ENCODE assay signal across 26 mouse cellular contexts in the genomic region with DNA sequence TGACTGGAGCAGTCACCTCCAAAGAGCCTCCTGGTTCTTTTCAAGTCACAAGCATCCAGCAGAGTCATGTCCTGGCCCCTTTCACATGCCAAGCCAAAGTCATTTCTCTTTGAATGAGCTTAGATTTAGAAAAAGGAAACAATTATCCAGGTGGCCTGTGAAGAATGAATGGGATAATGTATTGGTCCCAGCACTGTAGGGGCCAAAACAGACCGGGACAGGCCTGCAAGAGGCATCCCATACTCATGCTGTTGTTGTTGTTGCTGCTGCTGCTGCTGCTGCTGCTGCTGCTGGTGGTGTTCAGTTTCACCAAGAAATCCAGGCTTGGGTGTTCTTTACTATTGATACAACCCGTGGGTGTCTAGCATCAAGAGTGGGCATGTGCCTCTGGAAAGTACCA.
DNase-seq lines count a peak whose midpoint lies in the region; ATAC-seq and TF ChIP-seq lines count a peak whose summit lies in the region.
"Had no signal": no experiment of that assay in that cellular context is flagged by ENCODE, and none has a peak within 500 bp of the region (broad histone marks: within the 10 kb centered on the region; RNA-seq: fewer than 3 reads in every experiment).

No protein-coding gene starts in this region.

- H3K4me1 ChIP-seq in intestine, embryonic 16.5 days (ENCODE audit: control insufficient read depth, insufficient read depth, low read length): peaks cover 36% of the 10 kb centered on the region
- H3K4me1 ChIP-seq in intestine, postnatal 0 days (replicated peaks; ENCODE audit: control insufficient read depth, insufficient read depth, low read length): no peaks in the 10 kb centered on the region
- peaks cover 14% of the 10 kb centered on the region for H3K4me1 ChIP-seq in ES-Bruce4 (ENCODE audit: control insufficient read depth, insufficient read depth, low read length)
- peaks cover 50% of the 10 kb centered on the region for H3K4me1 ChIP-seq in embryonic facial prominence, embryonic 14.5 days (ENCODE audit: control insufficient read depth, insufficient read depth, low read length)
- no peaks in the 10 kb centered on the region for H3K4me1 ChIP-seq in forebrain, postnatal 0 days (ENCODE audit: insufficient read depth)

- ATAC-seq in intestine, embryonic 16.5 days: no peak
- ATAC-seq in intestine, postnatal 0 days: no peak
- ATAC-seq in embryonic facial prominence, embryonic 14.5 days (ENCODE audit: low read depth): no peak
- ATAC-seq in forebrain, postnatal 0 days: no peak
- ATAC-seq: CD4-positive, CD25-positive, alpha-beta regulatory T cell, adult 4 months; forebrain, embryonic 15.5 days had no signal

- H3K27me3 ChIP-seq in intestine, embryonic 16.5 days (replicated peaks; ENCODE audit: control insufficient read depth, insufficient read depth, low read length): no peaks in the 10 kb centered on the region
- no peaks in the 10 kb centered on the region for H3K27me3 ChIP-seq in intestine, postnatal 0 days (replicated peaks; ENCODE audit: control insufficient read depth, insufficient read depth, low read length)
- no peaks in the 10 kb centered on the region for H3K27me3 ChIP-seq in ES-Bruce4 (ENCODE audit: control insufficient read depth, insufficient read depth, low read length, poor library complexity, severe bottlenecking)
- no peaks in the 10 kb centered on the region for H3K27me3 ChIP-seq in embryonic facial prominence, embryonic 14.5 days (replicated peaks; ENCODE audit: control insufficient read depth, insufficient read depth, low read length)
- H3K27me3 ChIP-seq in forebrain, postnatal 0 days (ENCODE audit: insufficient read depth, low read length): peaks cover 9% of the 10 kb centered on the region
- H3K27me3 ChIP-seq: heart, embryonic 15.5 days; intestine, embryonic 15.5 days had no signal

- peak; percentile 15 for DNase-seq in R1 (ENCODE audit: low read depth, low spot score)
- no peak for DNase-seq in embryonic facial prominence, embryonic 14.5 days (ENCODE audit: low spot score)
- DNase-seq in forebrain, postnatal 0 days: no peak
- no peak for DNase-seq in layer of hippocampus, postnatal 14 days (ENCODE audit: low spot score in 2 of 2)
- DNase-seq in cerebellum, adult 11-12 months: no peak
- DNase-seq: adrenal gland, postnatal 10 days; adrenal gland, postnatal 36 days; cerebellum, adult 2 months; cerebellum, adult 9-11 months; cerebellum, postnatal 25 days; gastrocnemius, postnatal 25 days; heart, adult 18-20 months; heart, postnatal 10 days; heart, postnatal 36 days had no signal

- H3K4me3 ChIP-seq in intestine, embryonic 16.5 days (ENCODE audit: low read length): no peak overlapping the region
- H3K4me3 ChIP-seq in intestine, postnatal 0 days (ENCODE audit: low read depth, low read length): no peak overlapping the region
- H3K4me3 ChIP-seq in ES-Bruce4 (ENCODE audit: low read depth, low read length): peak overlapping the region; percentile 26
- no peak overlapping the region for H3K4me3 ChIP-seq in embryonic facial prominence, embryonic 14.5 days (ENCODE audit: low read depth, low read length)
- no peak overlapping the region for H3K4me3 ChIP-seq in forebrain, postnatal 0 days (ENCODE audit: low read depth, low read length)
- H3K4me3 ChIP-seq: erythroblast, embryonic 14.5 days; forebrain, embryonic 12.5 days; forebrain, embryonic 15.5 days; heart, embryonic 12.5 days; heart, embryonic 15.5 days; hindbrain, embryonic 10.5 days; hindbrain, embryonic 13.5 days; intestine, embryonic 15.5 days had no signal

- 36% methylated on average over 2 of the region's 2 CpGs for WGBS in intestine, embryonic 16.5 days
- 61% methylated on average over 2 of the region's 2 CpGs for WGBS in intestine, postnatal 0 days
- WGBS in embryonic facial prominence, embryonic 14.5 days: 24% methylated on average over 2 of the region's 2 CpGs
- 12% methylated on average over 2 of the region's 2 CpGs for WGBS in forebrain, postnatal 0 days

- H3K36me3 ChIP-seq in intestine, embryonic 16.5 days (ENCODE audit: control insufficient read depth, insufficient read depth, low read length): no peaks in the 10 kb centered on the region
- no peaks in the 10 kb centered on the region for H3K36me3 ChIP-seq in intestine, postnatal 0 days (ENCODE audit: control insufficient read depth, insufficient read depth)
- H3K36me3 ChIP-seq in ES-Bruce4 (ENCODE audit: control insufficient read depth, insufficient read depth, low read length, poor library complexity, severe bottlenecking): no peaks in the 10 kb centered on the region
- no peaks in the 10 kb centered on the region for H3K36me3 ChIP-seq in embryonic facial prominence, embryonic 14.5 days (ENCODE audit: control insufficient read depth, insufficient read depth, low read length)
- H3K36me3 ChIP-seq in forebrain, postnatal 0 days (ENCODE audit: insufficient read depth): no peaks in the 10 kb centered on the region
- H3K36me3 ChIP-seq: forebrain, embryonic 12.5 days; forebrain, embryonic 15.5 days; heart, embryonic 12.5 days; heart, embryonic 15.5 days; hindbrain, embryonic 10.5 days; hindbrain, embryonic 13.5 days; intestine, embryonic 15.5 days had no signal

- no peaks in the 10 kb centered on the region for H3K9me3 ChIP-seq in intestine, embryonic 16.5 days (ENCODE audit: control insufficient read depth, low read length)
- no peaks in the 10 kb centered on the region for H3K9me3 ChIP-seq in intestine, postnatal 0 days (ENCODE audit: control insufficient read depth)
- H3K9me3 ChIP-seq in ES-Bruce4 (replicated peaks; ENCODE audit: control insufficient read depth, insufficient read depth, low read length, poor library complexity, severe bottlenecking): no peaks in the 10 kb centered on the region
- no peaks in the 10 kb centered on the region for H3K9me3 ChIP-seq in embryonic facial prominence, embryonic 14.5 days (ENCODE audit: control insufficient read depth, low read length)
- no peaks in the 10 kb centered on the region for H3K9me3 ChIP-seq in forebrain, postnatal 0 days (ENCODE audit: low read length)
- H3K9me3 ChIP-seq: forebrain, embryonic 12.5 days; forebrain, embryonic 15.5 days; heart, embryonic 12.5 days; heart, embryonic 15.5 days; hindbrain, embryonic 10.5 days; hindbrain, embryonic 13.5 days; intestine, embryonic 15.5 days had no signal

- TF ChIP-seq EP300 in ES-Bruce4 (IDR thresholded peaks at IDR 0.05; ENCODE audit: insufficient read depth, low read depth, low read length): peak; percentile 91

- H3K27ac ChIP-seq in intestine, embryonic 16.5 days (ENCODE audit: low read length): no peak overlapping the region
- H3K27ac ChIP-seq in intestine, postnatal 0 days (ENCODE audit: low read depth, low read length): no peak overlapping the region
- peak overlapping the region; percentile 99 for H3K27ac ChIP-seq in ES-Bruce4 (ENCODE audit: insufficient read depth, low read length)
- peak overlapping the region; percentile 96; the same call in 1 of the 2 replicates for H3K27ac ChIP-seq in embryonic facial prominence, embryonic 14.5 days (replicated peaks; ENCODE audit: low read depth, low read length)
- H3K27ac ChIP-seq in forebrain, postnatal 0 days (ENCODE audit: low read depth, low read length): no peak overlapping the region
- H3K27ac ChIP-seq: forebrain, embryonic 12.5 days; forebrain, embryonic 15.5 days; heart, embryonic 15.5 days; hindbrain, embryonic 10.5 days; hindbrain, embryonic 13.5 days had no signal

- TF ChIP-seq CTCF in intestine, postnatal 0 days (IDR thresholded peaks at IDR 0.05; ENCODE audit: low read depth): no peak
- no peak for TF ChIP-seq CTCF in ES-Bruce4 (IDR thresholded peaks at IDR 0.05; ENCODE audit: low read depth, low read length)
- TF ChIP-seq CTCF in forebrain, postnatal 0 days (IDR thresholded peaks at IDR 0.05; ENCODE audit: low read depth): no peak

- no peak overlapping the region for H3K4me2 ChIP-seq in intestine, embryonic 16.5 days (ENCODE audit: low read depth, low read length)
- no peak overlapping the region for H3K4me2 ChIP-seq in intestine, postnatal 0 days (replicated peaks; ENCODE audit: low read depth)
- no peak overlapping the region for H3K4me2 ChIP-seq in embryonic facial prominence, embryonic 14.5 days (ENCODE audit: low read depth, low read length)
- no peak overlapping the region for H3K4me2 ChIP-seq in forebrain, postnatal 0 days (ENCODE audit: low read depth)
- H3K4me2 ChIP-seq: forebrain, embryonic 12.5 days; forebrain, embryonic 15.5 days; heart, embryonic 12.5 days; heart, embryonic 15.5 days; hindbrain, embryonic 13.5 days; intestine, embryonic 15.5 days had no signal

- no peak for TF ChIP-seq POLR2A in ES-Bruce4 (IDR thresholded peaks at IDR 0.05; ENCODE audit: insufficient read depth, low read length)

- 0 out of 2 replicates have a peak overlapping the region, but pooled peaks have one; percentile 14 for H3K9ac ChIP-seq in intestine, embryonic 16.5 days (ENCODE audit: low read depth, low read length)
- no peak overlapping the region for H3K9ac ChIP-seq in intestine, postnatal 0 days (ENCODE audit: low read depth, low read length)
- H3K9ac ChIP-seq in ES-Bruce4 (ENCODE audit: low read depth, poor library complexity, severe bottlenecking): peak overlapping the region; percentile 85
- no peak overlapping the region for H3K9ac ChIP-seq in embryonic facial prominence, embryonic 14.5 days (ENCODE audit: low read depth, low read length)
- no peak overlapping the region for H3K9ac ChIP-seq in forebrain, postnatal 0 days
- H3K9ac ChIP-seq: forebrain, embryonic 12.5 days; forebrain, embryonic 15.5 days; heart, embryonic 12.5 days; heart, embryonic 15.5 days; hindbrain, embryonic 13.5 days; intestine, embryonic 15.5 days had no signal

Comparison
In these comparisons a context has a peak if more than half of its experiments do, and no peak if none do; other contexts are left out.
1. H3K9ac ChIP-seq: peak in intestine, embryonic 16.5 days (single experiment) and ES-Bruce4 (single experiment); none in intestine, postnatal 0 days (single experiment), embryonic facial prominence, embryonic 14.5 days (single experiment) and forebrain, postnatal 0 days (single experiment).
2. H3K27ac ChIP-seq: peak in ES-Bruce4 (single experiment) and embryonic facial prominence, embryonic 14.5 days (single experiment); none in intestine, embryonic 16.5 days (single experiment), intestine, postnatal 0 days (single experiment) and forebrain, postnatal 0 days (single experiment).